Mouse (Mus musculus) MEL (cell line): Measurements from ENCODE around the gene Ankrd39. TPM values are rescaled to one million over a fixed set of nuclear protein-coding genes. Genes with fewer than 3 reads are reported as not detected.

Experiments
- DNase-seq: peaks from one replicate; pipeline ENCODE4 v3.0.0; 2011; ENCODE audit warnings: low read depth, low spot score
- H3K27ac ChIP-seq: 2 replicates; pipeline ENCODE4 v1.5.1; 2012; ENCODE audit warnings: low read depth, mild to moderate bottlenecking, control low read depth, low read length, moderate library complexity; ENCODE audit not compliant: control insufficient read depth
- H3K27me3 ChIP-seq, 2 experiments: fragments of 150-350 bp in 1 of 2; sonication (generic) in 1 of 2; 2 replicates each; pipeline ENCODE4 v1.6.1; 2012; ENCODE audit warnings: low read length in 2 of 2, mild to moderate bottlenecking in 2 of 2, improper control_type of control experiment in 1 of 2, moderate library complexity in 1 of 2; ENCODE audit not compliant: insufficient read depth in 2 of 2, control insufficient read depth in 1 of 2
- H3K36me3 ChIP-seq, 2 experiments: 2 replicates each; pipeline ENCODE4 v1.6.1; 2012 to 2014; ENCODE audit warnings: low read length in 2 of 2, improper control_type of control experiment in 1 of 2, inconsistent platforms in 1 of 2, mild to moderate bottlenecking in 1 of 2; ENCODE audit not compliant: insufficient read depth in 2 of 2, control insufficient read depth in 1 of 2
- H3K4me1 ChIP-seq, 2 experiments: fragments of 150-350 bp in 1 of 2; sonication (generic) in 1 of 2; 2 replicates each; pipeline ENCODE4 v1.6.1; 2012; ENCODE audit warnings: low read length in 2 of 2, improper control_type of control experiment in 1 of 2, mild to moderate bottlenecking in 1 of 2; ENCODE audit not compliant: insufficient read depth in 2 of 2, control insufficient read depth in 1 of 2
- H3K4me3 ChIP-seq, 2 experiments: fragments of 150-350 bp in 1 of 2; sonication (generic) in 1 of 2; 2 replicates each; pipeline ENCODE4 v1.5.1; 2012; ENCODE audit warnings: low read depth in 2 of 2, low read length in 2 of 2, mild to moderate bottlenecking in 2 of 2, moderate library complexity in 2 of 2, control low read depth in 1 of 2, improper control_type of control experiment in 1 of 2; ENCODE audit not compliant: control insufficient read depth in 1 of 2, insufficient read depth in 1 of 2
- H3K79me2 ChIP-seq: 2 replicates; pipeline ENCODE4 v1.6.1; 2012; ENCODE audit warnings: mild to moderate bottlenecking, low read length, moderate library complexity; ENCODE audit not compliant: control insufficient read depth, poor library complexity, insufficient read depth
- H3K9ac ChIP-seq: 2 replicates; pipeline ENCODE4 v1.6.1; 2012; ENCODE audit warnings: low read depth, mild to moderate bottlenecking, control low read depth, low read length, moderate library complexity; ENCODE audit not compliant: control insufficient read depth, poor library complexity, severe bottlenecking
- H3K9me3 ChIP-seq: fragments of 150-350 bp; sonication (generic); replicated peaks from 2 replicates; pipeline ENCODE4 v1.6.1; 2012; ENCODE audit warnings: mild to moderate bottlenecking, low read length, improper control_type of control experiment, moderate library complexity; ENCODE audit not compliant: insufficient read depth
- BHLHE40 ChIP-seq: IDR thresholded peaks from 2 replicates; pipeline ENCODE4 v1.6.1; 2012; ENCODE audit warnings: low read depth, mild to moderate bottlenecking, inconsistent platforms, low read length, improper control_type of control experiment, borderline replicate concordance
- CHD2 ChIP-seq: IDR thresholded peaks from 2 replicates; pipeline ENCODE4 v1.6.1; 2011; ENCODE audit warnings: low read length, improper control_type of control experiment
- CTCF ChIP-seq, 3 experiments: IDR thresholded peaks in 2 of 3; conservative IDR thresholded peaks in 1 of 3; 2 replicates each; pipeline ENCODE4 v1.5.1; 2011 to 2012; ENCODE audit warnings: low read length in 3 of 3, low read depth in 2 of 3, mild to moderate bottlenecking in 2 of 3, improper control_type of control experiment in 1 of 3, inconsistent platforms in 1 of 3, mixed read lengths in 1 of 3, moderate library complexity in 1 of 3; ENCODE audit not compliant: control insufficient read depth in 1 of 3, insufficient read depth in 1 of 3, poor library complexity in 1 of 3, severe bottlenecking in 1 of 3
- E2F4 ChIP-seq: IDR thresholded peaks from 2 replicates; pipeline ENCODE4 v1.6.1; 2011; ENCODE audit warnings: low read depth, low read length, improper control_type of control experiment, borderline replicate concordance
- ETS1 ChIP-seq: IDR thresholded peaks from 2 replicates; pipeline ENCODE4 v1.6.1; 2012; ENCODE audit warnings: low read depth, mild to moderate bottlenecking, inconsistent platforms, low read length, improper control_type of control experiment, moderate library complexity
- GABPA ChIP-seq: IDR thresholded peaks from 2 replicates; pipeline ENCODE4 v1.6.1; 2012; ENCODE audit warnings: low read depth, mild to moderate bottlenecking, inconsistent platforms, low read length, improper control_type of control experiment, moderate library complexity
- GATA1 ChIP-seq: IDR thresholded peaks from 2 replicates; pipeline ENCODE4 v1.6.1; 2011; ENCODE audit warnings: low read depth, low read length, improper control_type of control experiment
- HCFC1 ChIP-seq: IDR thresholded peaks from 2 replicates; pipeline ENCODE4 v1.6.1; 2012; ENCODE audit warnings: low read depth, mild to moderate bottlenecking, inconsistent platforms, low read length, improper control_type of control experiment, moderate library complexity
- JUND ChIP-seq: IDR thresholded peaks from 2 replicates; pipeline ENCODE4 v1.6.1; 2011; ENCODE audit warnings: low read depth, mild to moderate bottlenecking, improper control_type of control experiment, low read length
- MXI1 ChIP-seq: IDR thresholded peaks from 2 replicates; pipeline ENCODE4 v1.6.1; 2011; ENCODE audit warnings: mild to moderate bottlenecking, low read depth, low read length, improper control_type of control experiment
- MYC ChIP-seq: IDR thresholded peaks from 2 replicates; pipeline ENCODE4 v1.6.1; 2011; ENCODE audit warnings: low read depth, mild to moderate bottlenecking, low read length, improper control_type of control experiment, moderate library complexity
- NRF1 ChIP-seq: IDR thresholded peaks from 2 replicates; pipeline ENCODE4 v1.6.1; 2014; ENCODE audit warnings: low read depth, mild to moderate bottlenecking, inconsistent platforms, low read length, improper control_type of control experiment, moderate library complexity; ENCODE audit not compliant: poor library complexity, insufficient read depth, severe bottlenecking
- POLR2AphosphoS2 ChIP-seq: IDR thresholded peaks from 2 replicates; pipeline ENCODE4 v1.6.1; 2011; ENCODE audit warnings: low read length, improper control_type of control experiment
- POLR2AphosphoS5 ChIP-seq: IDR thresholded peaks from 2 replicates; pipeline ENCODE4 v1.6.1; 2012; ENCODE audit warnings: low read depth, borderline replicate concordance, mild to moderate bottlenecking, inconsistent platforms, low read length, moderate library complexity, mixed read lengths
- SIN3A ChIP-seq: IDR thresholded peaks from 2 replicates; pipeline ENCODE4 v1.6.1; 2012; ENCODE audit warnings: low read length, improper control_type of control experiment, inconsistent platforms
- TBP ChIP-seq: IDR thresholded peaks from 2 replicates; pipeline ENCODE4 v1.8.0; 2011; ENCODE audit warnings: low read depth, low read length, improper control_type of control experiment
- UBTF ChIP-seq: IDR thresholded peaks from 2 replicates; pipeline ENCODE4 v1.6.1; 2012; ENCODE audit warnings: low read depth, mild to moderate bottlenecking, inconsistent platforms, low read length, improper control_type of control experiment, moderate library complexity, borderline replicate concordance; ENCODE audit not compliant: insufficient read depth
- USF2 ChIP-seq, 2 experiments: IDR thresholded peaks; 2 replicates each; pipeline ENCODE4 v1.6.1; 2011 to 2012; ENCODE audit warnings: improper control_type of control experiment in 2 of 2, low read length in 2 of 2, borderline replicate concordance in 1 of 2, inconsistent platforms in 1 of 2, low read depth in 1 of 2, mild to moderate bottlenecking in 1 of 2; ENCODE audit not compliant: insufficient read depth in 1 of 2
- ZC3H11A ChIP-seq: IDR thresholded peaks from 2 replicates; pipeline ENCODE4 v1.6.1; 2012; ENCODE audit warnings: low read depth, mild to moderate bottlenecking, inconsistent platforms, low read length, improper control_type of control experiment
- ZKSCAN1 ChIP-seq: IDR thresholded peaks from 2 replicates; pipeline ENCODE4 v1.6.1; 2012; ENCODE audit warnings: low read depth, mild to moderate bottlenecking, inconsistent platforms, low read length, improper control_type of control experiment, moderate library complexity
- ZMIZ1 ChIP-seq: IDR thresholded peaks from 2 replicates; pipeline ENCODE4 v1.6.1; 2012; ENCODE audit warnings: low read depth, mild to moderate bottlenecking, inconsistent platforms, low read length, improper control_type of control experiment, moderate library complexity
- polyA plus RNA-seq, 2 experiments: library from polyadenylated mRNA; stranded (reverse) in 1 of 2; unstranded in 1 of 2; fragments of >175 nt in 1 of 2; fragments of >200 nt in 1 of 2; gene quantifications; 2 replicates each; pipeline versions ENCODE4 v1.2.1 to v1.2.4; 2012; ENCODE audit warnings: low replicate concordance in 2 of 2, low read depth in 1 of 2; ENCODE audit not compliant: insufficient read length in 2 of 2, insufficient read depth in 1 of 2, missing spikeins in 1 of 2
- total RNA-seq: library from RNA; depleted of rRNA; stranded (reverse); fragments of 300-350 nt; gene quantifications from 2 replicates; pipeline ENCODE4 v1.2.3, GENCODE M21; 2012

The Ankrd39 gene
- total and polyA plus RNA-seq, 3 experiments, result 9.7 to 14.4 TPM; not detected in 1

DNA sequence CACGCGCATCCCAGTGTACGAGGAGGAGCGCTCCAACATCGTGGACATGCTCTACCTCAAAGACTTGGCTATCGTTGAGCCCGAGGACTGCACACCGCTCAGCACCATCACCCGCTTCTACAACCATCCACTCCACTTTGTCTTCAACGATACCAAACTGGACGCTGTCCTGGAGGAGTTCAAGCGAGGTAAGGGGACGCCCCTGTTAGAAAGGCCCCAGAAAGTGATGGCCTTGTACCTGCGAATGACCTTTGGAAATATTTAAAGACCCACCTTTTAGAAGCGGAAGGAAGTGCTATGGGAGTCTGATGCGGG lies 34.3 kb downstream of the Ankrd39 start:
- H3K79me2 ChIP-seq, result peaks cover 8% of the 10 kb centered on the region
- TF ChIP-seq JUND (no peak), UBTF (no peak), GATA1 (no peak), CTCF (IDR thresholded peaks at IDR 0.05 in 2 of 3, conservative IDR thresholded peaks at IDR 0.05 in 1 of 3; ENCODE audit: control insufficient read depth in 1 of 3, insufficient read depth in 1 of 3, low read depth in 2 of 3, low read length in 3 of 3, poor library complexity in 1 of 3, severe bottlenecking in 1 of 3) (no peak), ZC3H11A (no peak), BHLHE40 (no peak), MXI1 (no peak), USF2 (IDR thresholded peaks at IDR 0.05; ENCODE audit: borderline replicate concordance in 1 of 2, insufficient read depth in 1 of 2, low read depth in 1 of 2, low read length in 2 of 2) (no peak)
- TF ChIP-seq, all 39 proteins: peak for 0
- H3K9ac ChIP-seq, result peak overlapping the region; percentile 73
- H3K4me3 ChIP-seq, result peak overlapping the region; percentile 62 to 82
- peak; percentile 54 for DNase-seq
- peaks cover 0 to 3% of the 10 kb centered on the region in 2 experiments; a peak in 2 of 4 replicates for H3K36me3 ChIP-seq
- H3K27ac ChIP-seq, result no peak overlapping the region
- peaks cover 2 to 7% of the 10 kb centered on the region in 2 experiments for H3K4me1 ChIP-seq
- H3K9me3 ChIP-seq, result no peaks in the 10 kb centered on the region
- no peaks in the 10 kb centered on the region for H3K27me3 ChIP-seq

DNA sequence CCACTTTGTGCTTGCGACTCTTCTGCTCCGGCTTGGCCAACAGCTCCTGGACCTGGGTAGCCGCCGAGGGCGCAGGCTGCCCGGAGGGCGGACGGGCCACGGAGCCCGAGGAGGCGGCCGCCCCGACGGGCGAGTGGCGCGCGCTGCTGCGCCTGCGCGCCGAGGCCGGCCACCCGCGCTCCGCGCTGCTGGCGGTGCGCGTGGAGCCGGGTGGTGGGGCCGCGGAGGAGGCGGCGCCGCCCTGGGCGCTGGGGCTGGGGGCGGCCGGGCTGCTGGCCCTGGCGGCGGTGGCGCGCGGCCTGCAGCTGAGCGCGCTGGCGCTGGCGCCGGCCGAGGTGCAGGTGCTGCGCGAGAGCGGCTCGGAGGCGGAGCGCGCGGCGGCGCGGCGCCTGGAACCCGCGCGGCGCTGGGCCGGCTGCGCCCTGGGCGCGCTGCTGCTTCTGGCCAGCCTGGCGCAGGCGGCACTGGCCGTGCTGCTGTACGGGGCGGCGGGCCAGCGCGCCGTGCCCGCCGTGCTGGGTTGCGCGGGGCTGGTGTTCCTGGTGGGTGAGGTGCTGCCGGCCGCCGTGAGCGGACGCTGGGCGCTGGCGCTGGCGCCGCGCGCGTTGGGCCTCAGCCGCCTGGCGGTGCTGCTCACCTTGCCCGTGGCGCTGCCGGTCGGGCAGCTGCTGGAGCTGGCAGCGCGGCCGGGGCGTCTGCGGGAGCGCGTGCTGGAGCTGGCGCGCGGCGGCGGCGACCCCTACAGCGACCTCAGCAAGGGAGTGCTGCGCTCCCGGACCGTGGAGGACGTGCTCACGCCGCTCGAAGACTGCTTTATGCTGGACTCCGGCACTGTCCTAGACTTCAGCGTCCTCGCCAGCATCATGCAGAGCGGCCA lies 34.9 kb downstream of the Ankrd39 start:
- H3K36me3 ChIP-seq, result peaks cover 0 to 3% of the 10 kb centered on the region in 2 experiments; a peak in 2 of 4 replicates
- H3K4me1 ChIP-seq, result peaks cover 2 to 9% of the 10 kb centered on the region in 2 experiments
- H3K79me2 ChIP-seq, result peaks cover 8% of the 10 kb centered on the region
- peak overlapping the region; percentile 82 to 89 for H3K4me3 ChIP-seq
- H3K9ac ChIP-seq, result peak overlapping the region; percentile 79
- no peaks in the 10 kb centered on the region for H3K27me3 ChIP-seq
- no peaks in the 10 kb centered on the region for H3K9me3 ChIP-seq
- H3K27ac ChIP-seq, result peak overlapping the region; percentile 53
- TF ChIP-seq SIN3A, result no peak
- peak; percentile 66 for TF ChIP-seq NRF1
- DNase-seq, result peak; percentile 29

DNA sequence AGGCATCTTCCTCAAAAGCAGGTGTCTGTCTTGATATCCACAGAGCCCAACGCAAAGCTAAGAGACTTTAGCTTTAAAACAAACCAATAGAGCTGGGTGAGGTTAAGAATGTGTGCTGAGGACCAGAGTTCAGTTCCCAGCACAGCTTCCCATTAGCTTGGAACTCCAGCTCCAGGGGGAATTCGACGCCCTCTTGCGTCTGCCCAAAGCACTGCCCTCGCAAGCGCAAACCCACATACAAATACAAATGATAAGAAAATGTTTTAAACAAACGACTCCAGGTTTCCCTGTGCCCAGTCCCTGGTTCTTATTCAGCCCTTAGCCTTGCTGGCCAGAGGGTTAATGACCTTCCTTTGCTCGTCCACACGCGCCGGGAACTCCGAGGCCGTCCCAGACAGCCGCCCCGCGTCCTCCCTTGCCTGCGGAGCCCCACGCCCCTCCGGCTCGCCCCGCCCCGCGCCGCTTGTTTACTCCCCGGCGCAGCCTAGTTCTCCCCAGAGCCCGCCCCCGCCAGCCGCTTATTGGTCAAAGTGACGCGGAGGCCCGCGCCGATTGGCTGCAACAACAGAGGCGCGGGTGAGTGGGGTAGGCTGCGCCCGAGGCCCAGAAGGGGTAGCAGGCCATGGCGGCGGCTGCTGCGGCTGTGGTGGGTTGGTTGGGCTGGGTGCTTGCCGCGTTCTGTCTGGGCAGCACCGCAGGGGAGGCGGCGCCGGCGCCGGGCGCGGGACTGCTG lies 35.8 kb downstream of the Ankrd39 start, which contains the start of gene Cnnm3:
TSS of gene Cnnm3 (plus strand) at position 579 of the 733 bp plus-strand sequence.
- peak; percentile 98 for DNase-seq
- H3K4me1 ChIP-seq, result peaks cover 2 to 9% of the 10 kb centered on the region in 2 experiments
- peaks cover 0 to 3% of the 10 kb centered on the region in 2 experiments; a peak in 2 of 4 replicates for H3K36me3 ChIP-seq
- H3K27me3 ChIP-seq, result no peaks in the 10 kb centered on the region
- H3K9me3 ChIP-seq, result no peaks in the 10 kb centered on the region
- H3K79me2 ChIP-seq, result peaks cover 8% of the 10 kb centered on the region
- peak within 1 kb of the TSS; percentile 82 to 89 for H3K4me3 ChIP-seq
- peak within 1 kb of the TSS; percentile 53 for H3K27ac ChIP-seq
- peak within 1 kb of the TSS; percentile 79 for H3K9ac ChIP-seq
- TF ChIP-seq POLR2AphosphoS2 (no peak), ZMIZ1 (no peak), ZKSCAN1 (no peak), GABPA (no peak), JUND (no peak), SIN3A (peak; percentile 90), USF2 (IDR thresholded peaks at IDR 0.05; ENCODE audit: borderline replicate concordance in 1 of 2, insufficient read depth in 1 of 2, low read depth in 1 of 2, low read length in 2 of 2) (no peak), CHD2 (peak; percentile 73), HCFC1 (peak; percentile 86), GATA1 (no peak), POLR2AphosphoS5 (no peak), MYC (0 out of 2 replicates have a peak, but pooled peaks have one; percentile 17), TBP (0 out of 2 replicates have a peak, but pooled peaks have one; percentile 17), E2F4 (no peak), ZC3H11A (no peak; the same call in 1 of the 2 replicates), ETS1 (no peak)
